Mouse (Mus musculus) ZHBTc4 (cell line): ENCODE measurements around the gene Ctnna2.

Experiments used
- DNase-seq: peaks from one replicate; pipeline ENCODE4 v3.0.0-alpha.2; 2011; ENCODE audit warnings: low read depth, low spot score

The Ctnna2 gene

DNA sequence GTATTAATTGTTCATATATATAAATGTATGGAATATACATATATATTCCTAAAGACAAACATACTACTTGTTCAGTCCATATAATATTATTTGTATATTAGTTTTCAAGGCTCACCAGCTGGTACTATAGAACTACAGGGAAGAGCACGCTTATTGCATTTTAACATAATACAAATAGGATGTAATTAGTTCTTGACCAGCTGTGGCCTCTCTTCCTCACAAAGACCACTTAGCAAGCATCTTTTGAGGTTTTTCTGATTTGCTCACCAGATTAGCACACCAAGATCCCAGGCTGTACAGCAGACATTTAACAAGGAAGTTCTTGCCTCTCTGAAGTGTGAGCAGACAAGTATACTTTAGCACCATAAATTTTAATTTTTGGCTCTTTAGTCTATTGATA lies 152.0 kb downstream of the Ctnna2 start:
- no peak for DNase-seq

DNA sequence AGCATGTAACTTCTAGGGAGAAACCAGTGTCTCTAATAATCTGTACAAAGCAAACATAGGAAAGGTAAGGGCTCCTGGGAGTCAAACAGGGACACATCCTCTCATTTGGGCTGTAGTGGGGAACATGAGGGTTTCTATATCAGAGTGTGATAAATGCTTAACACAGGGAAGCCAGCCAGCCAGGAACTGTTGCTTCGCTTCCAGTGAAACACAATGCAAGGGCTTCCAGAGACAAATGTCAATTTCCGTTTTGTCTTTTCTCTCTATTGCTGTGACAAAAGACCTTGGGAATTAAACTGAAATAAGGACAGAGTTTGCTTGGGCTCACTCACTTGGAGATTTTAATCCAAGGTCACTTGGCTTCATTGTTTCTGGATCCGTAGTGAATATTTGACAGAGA lies 162.4 kb downstream of the Ctnna2 start:
- DNase-seq = no peak

DNA sequence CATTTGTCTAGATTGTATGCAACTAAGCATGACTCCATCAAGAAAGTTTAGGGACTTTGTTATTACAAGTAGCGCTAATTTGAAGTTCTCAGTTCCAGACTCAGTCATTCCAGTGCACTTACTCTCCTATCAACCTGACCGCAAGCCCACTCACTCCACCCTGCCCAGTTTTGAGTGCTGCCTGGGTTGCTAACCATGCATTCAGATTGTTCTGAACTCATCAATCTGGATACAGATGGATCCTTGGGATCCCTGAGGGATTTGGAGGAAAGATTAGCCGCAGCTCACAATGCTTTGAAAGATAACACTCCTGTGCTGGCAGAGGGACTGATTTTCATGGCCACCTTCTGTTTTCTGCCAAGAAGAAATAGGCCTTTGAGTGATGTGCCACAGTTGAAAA lies 168.5 kb downstream of the Ctnna2 start:
- DNase-seq = no peak

DNA sequence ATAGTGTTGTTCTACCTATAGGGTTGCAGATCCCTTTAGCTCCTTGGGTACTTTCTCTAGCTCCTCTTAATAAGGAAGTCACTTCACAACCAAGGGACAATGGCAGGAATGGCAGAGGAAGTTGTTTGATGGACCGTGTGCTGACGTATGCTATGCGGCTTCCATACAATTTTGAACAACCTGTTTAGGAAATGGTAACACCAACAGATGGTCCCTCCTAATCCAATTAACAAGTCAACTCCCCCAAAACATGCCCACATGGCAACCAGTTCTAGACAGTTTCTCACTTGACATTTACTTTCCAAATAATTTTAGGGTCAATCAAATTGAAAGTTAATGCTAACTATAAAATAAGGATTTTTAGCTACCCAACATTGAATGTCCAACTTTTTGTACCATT lies 176.9 kb downstream of the Ctnna2 start:
- no peak for DNase-seq

DNA sequence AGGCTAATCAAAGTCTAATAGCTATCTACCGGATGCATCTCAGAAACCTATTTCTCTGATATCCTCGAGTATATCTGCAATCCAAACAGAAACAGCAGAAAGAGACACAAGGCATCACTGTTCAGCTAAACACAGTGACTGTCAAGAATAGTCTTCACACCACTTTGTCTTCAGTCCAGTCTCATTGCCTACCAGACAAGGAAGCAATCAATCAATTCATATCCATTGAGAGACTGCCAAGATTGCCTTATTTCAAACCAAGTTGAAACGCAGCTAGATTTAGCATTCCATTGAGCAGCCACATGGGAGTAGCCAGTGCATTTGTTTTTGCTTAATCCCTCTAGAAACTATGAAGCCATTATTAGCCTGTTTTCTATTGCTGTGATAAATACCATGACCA lies 196.2 kb downstream of the Ctnna2 start:
- DNase-seq = no peak

DNA sequence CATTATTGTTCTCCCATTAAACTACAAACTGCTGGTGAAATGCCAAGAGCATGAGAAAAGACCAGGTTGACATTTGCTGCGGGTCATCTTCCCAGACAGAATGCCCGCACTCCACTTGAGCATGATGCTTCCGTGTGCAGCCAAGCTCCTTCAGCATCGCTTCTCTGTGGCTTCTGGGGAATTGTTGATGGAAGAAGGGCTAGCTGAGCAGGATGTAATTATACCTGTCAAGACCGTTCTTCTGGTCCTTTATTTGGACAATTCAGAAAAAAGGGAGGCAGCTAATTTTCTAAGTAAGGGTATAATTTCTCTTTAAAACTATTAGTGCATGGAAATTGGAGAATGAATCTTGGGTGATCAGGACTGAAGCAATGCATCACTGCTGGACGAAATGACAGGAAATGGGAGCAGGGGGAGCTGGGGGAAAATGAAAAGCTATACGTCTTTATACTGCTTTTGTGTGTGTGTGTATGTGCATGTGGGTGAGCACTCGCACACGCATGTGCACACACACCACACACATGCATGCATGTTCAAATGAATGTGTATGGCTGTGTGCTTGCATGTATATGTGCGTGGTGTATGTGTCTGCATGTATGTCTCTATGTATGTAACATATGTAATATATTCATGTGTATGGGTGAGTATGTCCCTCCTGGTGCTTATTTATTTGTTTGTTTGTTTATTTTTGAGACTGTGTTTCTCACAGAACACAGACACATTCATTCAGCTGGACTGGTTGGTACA lies 211.0 kb downstream of the Ctnna2 start:
- DNase-seq = no peak

DNA sequence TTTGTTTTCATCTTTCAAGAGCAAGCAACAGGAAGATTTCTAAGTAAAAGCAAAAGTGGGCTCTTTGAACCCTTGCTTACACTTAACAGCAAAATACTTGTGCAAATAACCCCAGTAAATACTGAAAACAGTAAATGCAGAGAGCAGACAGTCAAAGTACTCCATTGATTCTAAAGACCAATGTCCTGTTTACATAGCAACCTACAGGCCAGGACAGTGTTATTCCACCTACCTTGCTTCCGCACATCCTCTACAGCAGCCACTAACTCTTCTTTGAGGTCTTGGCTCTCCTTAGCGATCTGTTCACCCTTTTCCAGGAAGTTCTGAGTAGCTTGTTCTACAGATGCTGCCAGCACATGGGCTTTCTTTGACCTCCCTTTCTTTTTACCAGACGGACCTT lies 221.3 kb downstream of the Ctnna2 start:
- DNase-seq = no peak

DNA sequence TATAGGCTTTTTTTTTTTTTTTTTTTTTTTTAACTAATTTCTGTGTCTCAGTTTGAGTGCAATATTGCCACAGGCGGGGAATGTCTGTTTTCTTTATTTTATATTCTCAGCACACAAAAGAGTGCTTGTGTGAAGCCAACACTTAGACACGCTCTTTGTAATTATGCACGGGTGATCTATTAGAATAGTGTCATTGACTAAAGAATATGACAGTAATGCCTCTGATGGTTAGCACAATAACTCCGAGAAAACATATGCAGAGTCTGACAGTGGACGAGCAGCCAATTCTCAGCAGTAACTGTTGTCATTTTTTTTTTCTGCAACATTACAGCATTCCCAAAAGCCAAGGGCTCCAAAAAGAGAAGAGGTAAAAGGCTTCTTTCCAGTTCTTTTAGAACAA lies 234.1 kb downstream of the Ctnna2 start:
- DNase-seq = no peak

DNA sequence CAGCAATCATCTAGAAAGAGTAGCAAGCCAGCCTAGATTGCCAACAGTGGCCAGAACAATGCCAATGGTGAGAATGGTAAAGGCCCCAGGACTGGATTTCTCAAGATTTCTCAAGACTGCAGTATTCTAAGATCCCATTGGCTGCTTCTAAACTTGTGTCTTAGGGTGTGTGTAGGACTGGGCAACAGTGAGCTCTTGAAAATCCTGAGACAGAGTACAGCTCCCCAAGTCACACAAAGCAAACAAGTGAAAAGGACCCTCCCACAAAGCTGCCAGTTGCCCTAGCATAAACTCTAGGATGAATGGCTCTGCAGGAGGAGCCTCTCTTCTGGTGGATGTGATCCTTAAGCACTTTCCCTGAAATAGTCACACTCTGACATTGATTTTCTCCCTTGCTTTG lies 235.8 kb downstream of the Ctnna2 start:
- DNase-seq = no peak

DNA sequence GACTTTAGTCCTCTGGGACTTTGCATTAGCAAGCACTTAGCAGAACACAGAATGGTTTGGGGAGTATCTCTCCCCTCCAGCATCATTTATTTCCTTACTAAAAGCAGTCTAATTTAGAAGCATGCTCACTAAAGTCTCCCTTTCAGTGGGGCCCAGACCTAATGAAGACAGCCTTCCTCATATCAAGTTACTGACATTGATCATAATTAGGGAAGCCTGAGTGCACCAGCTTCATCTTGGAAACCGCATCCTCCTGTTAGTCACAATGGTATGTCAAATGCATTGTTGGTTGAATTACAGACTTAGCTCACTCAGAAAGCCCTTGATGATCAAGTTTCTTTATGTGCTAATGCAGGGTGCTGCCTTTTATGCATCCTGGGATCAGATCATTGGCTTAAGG lies 236.5 kb downstream of the Ctnna2 start:
- no peak for DNase-seq

DNA sequence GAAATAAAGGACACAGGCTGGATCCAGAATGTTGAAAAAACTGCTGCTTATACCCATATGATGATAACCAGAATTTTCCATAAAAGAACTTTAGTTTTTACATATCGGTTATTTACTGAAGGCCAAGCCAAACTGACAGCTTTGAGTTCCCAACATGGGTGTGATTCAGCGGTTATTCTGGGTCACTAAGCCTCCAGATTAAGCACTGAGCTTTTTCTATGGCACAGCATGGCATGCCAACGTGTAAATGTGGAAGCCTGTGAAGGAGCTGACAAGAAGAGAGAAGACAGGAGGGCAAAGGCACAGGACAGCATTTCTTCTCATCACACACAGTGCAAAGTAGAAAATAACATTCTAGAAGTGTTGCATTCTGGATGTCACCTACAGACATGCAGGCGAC lies 240.9 kb downstream of the Ctnna2 start:
- no peak for DNase-seq

DNA sequence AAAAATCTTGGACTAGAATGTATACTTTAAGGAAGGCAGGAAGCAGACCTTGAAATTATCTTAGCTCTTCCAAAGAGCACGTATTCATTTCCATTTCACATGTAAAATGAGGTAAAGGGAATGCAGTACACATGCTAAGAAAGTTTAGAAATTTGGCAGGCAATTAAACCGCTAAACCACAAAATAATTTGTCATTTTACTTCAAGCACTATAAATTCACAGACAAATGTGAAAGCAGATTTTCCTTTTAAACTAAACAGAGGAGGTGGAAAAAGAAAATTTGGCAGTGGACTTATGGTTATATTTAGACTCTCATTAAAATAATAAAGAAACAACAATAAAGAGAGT lies 254.6 kb downstream of the Ctnna2 start:
- DNase-seq = no peak

DNA sequence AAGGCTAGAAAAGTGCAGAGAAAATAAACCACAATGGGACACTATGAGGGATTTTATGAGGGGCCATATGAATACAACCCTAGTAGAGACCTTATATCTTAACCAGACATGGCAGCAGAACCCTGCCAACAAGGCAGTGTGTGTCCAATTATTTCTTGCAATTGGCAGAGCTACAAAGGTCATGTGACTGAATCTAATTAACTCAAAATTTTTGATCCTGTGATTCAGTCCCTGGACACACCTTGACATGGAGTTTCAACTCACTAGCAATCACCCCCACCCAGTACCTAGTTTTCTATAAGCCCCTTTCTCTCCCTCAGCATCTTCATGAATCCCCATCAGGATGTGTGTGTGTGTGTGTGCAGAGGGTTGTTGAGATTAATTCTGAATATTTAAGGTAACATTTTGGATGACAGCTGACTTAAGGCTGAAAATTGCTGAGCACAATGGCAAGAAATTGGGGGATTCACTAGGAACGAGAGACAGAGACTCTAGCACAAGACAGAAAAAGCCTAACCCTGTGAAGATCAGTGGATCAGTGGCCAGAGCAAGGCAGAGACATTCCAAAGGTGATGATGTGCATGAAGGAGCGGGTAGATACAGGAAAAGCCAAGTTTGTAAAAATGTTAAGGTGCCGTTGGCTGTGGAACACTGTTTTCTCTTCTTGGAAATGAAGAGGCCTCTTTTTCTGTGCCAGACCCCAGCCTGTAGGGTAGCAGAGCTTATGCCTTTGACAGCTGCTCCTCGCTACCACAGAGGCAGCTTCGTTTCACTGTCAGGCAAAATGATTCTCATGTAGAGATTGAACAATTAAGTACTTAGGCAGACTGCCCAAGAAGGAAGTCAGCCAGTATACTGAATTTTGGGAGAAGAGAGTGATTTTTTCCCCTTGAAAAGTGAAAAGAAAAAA lies 255.2 kb downstream of the Ctnna2 start:
- no peak for DNase-seq

DNA sequence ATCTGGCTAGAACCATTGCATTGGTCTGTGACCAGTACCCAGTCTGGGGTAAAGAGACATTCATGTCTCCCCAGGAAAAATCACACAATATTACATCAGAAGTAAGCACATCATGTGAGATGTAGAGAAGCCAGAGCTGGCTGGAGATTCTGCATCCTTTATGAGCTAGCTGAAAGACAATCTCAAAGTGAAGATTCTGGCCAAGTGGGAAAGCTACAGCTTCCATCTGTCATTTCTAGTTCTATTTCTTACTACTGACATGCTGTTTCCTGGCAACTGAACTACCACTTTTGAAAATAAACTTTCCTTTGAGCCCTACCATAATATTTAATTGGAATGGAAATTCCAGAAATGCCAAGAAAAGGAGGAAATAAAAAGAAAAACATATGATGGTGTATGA lies 285.4 kb downstream of the Ctnna2 start:
- DNase-seq = no peak

DNA sequence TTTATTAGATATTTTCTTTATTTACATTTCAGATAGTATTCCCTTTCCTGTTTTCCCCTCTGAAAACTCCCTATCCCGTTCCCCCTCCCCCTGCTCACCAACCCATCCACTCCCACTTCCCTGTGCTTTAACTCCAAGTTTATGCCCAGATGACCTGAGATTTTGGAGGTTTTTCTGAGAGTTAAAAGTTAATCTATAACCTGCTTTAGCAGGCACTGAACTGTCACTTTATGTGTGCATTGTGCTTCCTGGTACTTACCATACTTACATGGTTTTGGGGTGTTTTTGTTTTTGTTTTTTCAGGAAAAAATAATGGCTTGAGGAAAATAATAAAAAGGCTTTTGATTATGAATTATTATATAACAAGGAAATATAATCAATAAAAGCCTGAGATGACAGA lies 292.3 kb downstream of the Ctnna2 start:
- no peak for DNase-seq

DNA sequence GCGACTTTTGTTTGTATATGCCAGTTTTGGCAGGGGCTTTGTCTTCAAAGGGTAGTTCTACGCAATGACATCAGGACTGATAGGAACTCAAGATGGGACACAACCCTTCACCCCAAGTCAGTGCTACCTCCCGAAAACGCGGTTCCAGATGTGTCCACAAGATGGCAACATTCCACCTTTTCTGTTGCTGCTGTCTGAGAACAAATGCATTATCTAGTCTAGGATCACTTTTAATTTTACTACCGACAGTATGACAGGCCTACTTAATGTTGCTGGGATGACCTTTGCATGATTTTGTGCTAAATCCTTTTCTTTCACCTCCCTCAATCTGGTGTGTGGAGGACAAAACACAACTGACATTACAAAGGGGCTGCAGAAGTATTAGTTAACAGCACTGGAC lies 329.4 kb downstream of the Ctnna2 start:
- DNase-seq = peak; percentile 61

DNA sequence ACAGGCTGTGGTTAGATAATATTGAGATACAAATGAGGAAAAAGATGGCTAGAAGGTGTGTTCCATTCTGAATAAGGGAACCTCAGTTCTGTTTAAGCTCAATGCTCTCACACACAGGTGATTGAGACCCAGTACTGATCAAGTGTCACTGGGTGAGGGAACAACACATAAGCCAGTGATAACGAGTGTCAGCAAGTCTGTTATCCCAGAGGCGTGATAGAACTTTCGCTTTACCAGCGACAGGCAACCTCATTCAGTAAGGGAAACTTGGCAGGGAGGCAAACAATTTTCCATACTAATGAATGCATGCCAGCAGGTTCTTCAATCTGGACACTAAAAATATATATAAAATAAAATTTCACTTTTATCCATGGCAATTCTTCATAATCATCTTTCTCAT lies 334.9 kb downstream of the Ctnna2 start:
- no peak for DNase-seq

DNA sequence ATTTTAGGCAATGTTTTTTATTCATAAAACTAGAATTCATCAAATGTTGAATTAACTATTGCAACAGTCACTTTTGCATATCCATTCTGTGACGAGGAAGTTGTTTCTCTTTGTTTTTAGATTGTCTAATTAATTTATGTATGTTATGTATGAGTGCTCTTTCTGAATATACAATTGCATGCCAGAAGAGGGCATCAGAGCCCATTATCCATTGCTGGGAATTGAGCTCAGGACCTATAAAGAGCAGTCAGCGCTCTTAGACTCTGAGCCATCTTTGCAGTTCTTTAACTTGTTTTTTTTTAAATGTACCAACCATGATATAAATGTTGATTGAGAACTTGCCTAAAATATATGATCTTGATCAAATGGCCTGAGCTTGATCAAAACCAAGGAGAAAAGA lies 340.7 kb downstream of the Ctnna2 start:
- DNase-seq = no peak

DNA sequence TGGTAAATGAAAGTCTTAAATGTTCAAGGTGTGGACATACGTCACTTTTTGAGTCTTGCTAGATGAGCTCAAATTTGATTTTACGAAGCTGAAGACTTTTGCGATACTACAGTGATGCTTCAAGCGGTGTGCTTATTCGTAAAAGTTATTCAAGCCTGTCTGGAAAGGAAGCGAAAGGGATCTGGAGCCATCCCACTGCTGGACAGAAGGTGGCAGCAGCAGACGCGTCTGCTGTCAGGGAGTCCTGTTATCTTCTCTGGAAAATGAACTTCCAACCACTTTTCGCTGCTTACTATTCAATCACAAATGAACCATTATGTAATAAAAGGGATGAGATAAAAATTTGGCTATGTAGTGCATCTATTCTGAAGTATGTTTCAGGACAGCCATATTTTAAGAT lies 345.5 kb downstream of the Ctnna2 start:
- DNase-seq = peak; percentile 59

DNA sequence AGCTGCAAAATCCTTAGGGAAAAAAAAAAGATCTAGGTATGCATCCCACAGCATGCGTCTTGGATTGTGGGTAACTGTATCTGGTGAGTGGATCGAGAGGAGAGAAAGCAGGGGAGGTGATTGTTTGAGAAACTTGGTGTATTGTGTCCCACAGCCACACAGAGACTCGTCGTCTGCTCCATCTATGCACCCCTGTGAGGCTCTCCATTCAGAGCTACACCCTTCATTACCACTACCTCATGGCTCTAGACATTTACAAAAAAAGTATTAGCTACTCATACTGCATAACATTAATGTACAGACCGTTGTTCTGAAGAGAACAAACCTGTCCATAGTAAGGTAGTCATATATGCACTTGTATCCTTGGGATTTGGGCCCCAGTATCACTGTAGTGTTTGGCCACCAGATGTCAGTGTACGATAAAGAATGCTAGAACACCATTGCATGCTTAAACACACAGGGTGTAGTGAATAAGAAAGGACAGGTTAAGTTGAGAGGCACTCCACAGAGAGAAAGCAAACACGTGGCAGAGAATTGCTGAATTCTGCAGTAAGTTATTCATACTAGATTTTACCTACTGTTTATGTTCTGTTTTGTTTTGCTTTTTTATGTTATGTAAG lies 350.8 kb downstream of the Ctnna2 start:
- DNase-seq = peak; percentile 60

DNA sequence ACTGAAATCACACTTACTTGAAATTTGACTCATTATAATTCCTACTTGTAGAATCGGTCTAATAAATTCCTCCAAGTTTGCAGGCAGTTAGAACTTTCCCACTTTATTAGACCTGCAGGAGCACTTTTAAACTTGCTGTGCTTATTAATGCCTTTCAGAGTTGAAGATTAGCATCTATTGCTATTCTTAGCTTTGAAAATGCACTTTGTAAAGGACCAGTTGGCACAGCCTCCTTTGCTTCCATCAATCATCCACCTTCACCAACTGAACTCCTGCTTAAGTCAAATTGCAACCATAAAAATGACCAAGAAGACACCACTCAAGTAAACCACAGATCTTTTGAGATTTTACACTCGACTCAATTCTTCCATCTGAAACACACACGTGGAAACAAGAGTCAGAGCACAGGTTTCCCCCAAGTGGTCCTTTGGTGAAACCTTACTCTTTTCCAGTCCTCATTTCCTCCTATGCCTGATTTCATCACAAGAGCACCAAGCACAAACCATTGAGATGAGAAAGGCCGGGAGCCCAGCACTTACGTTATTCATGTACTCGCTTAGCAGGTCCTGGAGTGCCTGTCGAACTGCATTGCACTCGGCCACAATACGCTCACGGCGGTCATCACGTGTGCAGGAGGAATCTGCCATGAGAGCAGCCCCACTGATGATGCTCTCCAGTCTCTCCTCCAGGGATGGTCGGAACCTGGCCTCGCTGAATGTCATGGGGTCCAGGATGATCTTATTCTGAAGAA lies 374.7 kb downstream of the Ctnna2 start:
- no peak for DNase-seq

DNA sequence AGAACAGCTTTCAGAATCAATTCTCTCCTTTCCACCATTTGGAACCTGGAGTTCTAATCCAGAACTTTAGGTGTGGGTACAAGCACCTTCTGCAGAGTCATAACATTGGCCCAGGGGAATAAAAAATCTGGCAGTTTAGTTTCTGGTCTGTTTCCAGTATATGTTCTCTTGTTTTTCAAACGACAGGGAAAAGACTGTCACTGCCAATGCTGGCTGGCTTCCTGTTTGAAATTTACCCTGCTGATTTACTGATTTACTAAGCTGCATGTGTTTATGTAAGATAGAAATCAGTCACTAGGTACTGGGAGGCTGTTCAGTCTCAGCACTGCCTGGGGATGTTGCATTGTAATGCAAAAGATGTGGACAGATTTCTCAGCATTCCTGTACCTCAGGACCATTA lies 375.6 kb downstream of the Ctnna2 start:
- peak; percentile 17 for DNase-seq
